28 mouse cellular contexts compared by ENCODE assay signal in the genomic region with DNA sequence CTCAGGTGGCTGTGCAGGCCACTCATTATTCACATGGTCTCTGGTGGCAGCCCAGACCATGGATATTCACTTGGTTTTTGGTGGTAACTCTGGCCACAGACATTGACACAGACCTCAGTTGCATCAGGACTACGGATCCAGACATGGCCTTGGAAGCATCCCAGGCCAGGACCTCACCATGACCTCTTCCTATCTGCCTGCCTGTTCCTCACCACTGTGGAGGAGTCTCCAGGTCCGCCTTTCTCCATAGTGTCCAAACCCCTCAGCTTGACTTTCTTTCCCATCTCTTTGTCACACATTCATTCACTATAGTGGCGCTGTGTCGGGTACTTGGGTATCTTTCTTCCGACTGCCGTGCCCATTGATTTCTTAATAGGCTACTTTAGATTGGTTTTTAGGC.
"Had no signal": no experiment of that assay in that cellular context is flagged by ENCODE, and none has a peak within 500 bp of the region (broad histone marks: within the 10 kb centered on the region; RNA-seq: fewer than 3 reads in every experiment).

No protein-coding gene starts in this region.

- DNase-seq: cerebellum, adult 2 months; cerebellum, adult 8-10 months; cerebellum, adult 9-10 months; cerebellum, adult 9-11 months; cerebellum, postnatal 10 days; cerebellum, postnatal 14 days; cerebellum, postnatal 25 days; cerebellum, postnatal 36 days; embryo, embryonic 11 days; forebrain, postnatal 0 days; gastrocnemius, adult 2 months; gastrocnemius, postnatal 10 days; gastrocnemius, postnatal 14 days; gastrocnemius, postnatal 25 days; gastrocnemius, postnatal 36 days; heart, adult 18-20 months; heart, adult 2 months had no signal

- H3K9ac ChIP-seq: embryonic facial prominence, embryonic 12.5 days; embryonic facial prominence, embryonic 13.5 days; embryonic facial prominence, embryonic 15.5 days; forebrain, embryonic 12.5 days; forebrain, embryonic 13.5 days; forebrain, embryonic 15.5 days; forebrain, postnatal 0 days had no signal

- H3K36me3 ChIP-seq: embryonic facial prominence, embryonic 10.5 days; embryonic facial prominence, embryonic 12.5 days; embryonic facial prominence, embryonic 13.5 days; embryonic facial prominence, embryonic 15.5 days; forebrain, embryonic 10.5 days; forebrain, embryonic 12.5 days; forebrain, embryonic 15.5 days had no signal

- H3K27ac ChIP-seq: embryonic facial prominence, embryonic 10.5 days; embryonic facial prominence, embryonic 12.5 days; embryonic facial prominence, embryonic 13.5 days; embryonic facial prominence, embryonic 15.5 days; forebrain, embryonic 10.5 days; forebrain, embryonic 12.5 days; forebrain, embryonic 13.5 days; forebrain, embryonic 15.5 days; gastrocnemius, adult 2 months; heart, adult 2 months had no signal

- H3K4me2 ChIP-seq: embryonic facial prominence, embryonic 12.5 days; embryonic facial prominence, embryonic 13.5 days; embryonic facial prominence, embryonic 15.5 days; forebrain, embryonic 12.5 days; forebrain, embryonic 13.5 days; forebrain, embryonic 15.5 days had no signal

- H3K4me3 ChIP-seq: embryonic facial prominence, embryonic 10.5 days; embryonic facial prominence, embryonic 12.5 days; embryonic facial prominence, embryonic 13.5 days; embryonic facial prominence, embryonic 15.5 days; erythroblast, embryonic 14.5 days; forebrain, embryonic 10.5 days; forebrain, embryonic 12.5 days; forebrain, embryonic 13.5 days; forebrain, embryonic 15.5 days; gastrocnemius, adult 2 months; heart, adult 2 months had no signal

- H3K9me3 ChIP-seq: embryonic facial prominence, embryonic 10.5 days; embryonic facial prominence, embryonic 12.5 days; embryonic facial prominence, embryonic 13.5 days; embryonic facial prominence, embryonic 15.5 days; forebrain, embryonic 10.5 days; forebrain, embryonic 12.5 days; forebrain, embryonic 13.5 days; forebrain, embryonic 15.5 days had no signal

- ATAC-seq: forebrain, embryonic 13.5 days; forebrain, embryonic 14.5 days; forebrain, embryonic 15.5 days; forebrain, embryonic 16.5 days; forebrain, postnatal 0 days had no signal

- H3K4me1 ChIP-seq: embryonic facial prominence, embryonic 13.5 days; embryonic facial prominence, embryonic 15.5 days; forebrain, embryonic 10.5 days; forebrain, embryonic 15.5 days had no signal

- H3K27me3 ChIP-seq: embryonic facial prominence, embryonic 12.5 days; embryonic facial prominence, embryonic 13.5 days; embryonic facial prominence, embryonic 15.5 days; forebrain, embryonic 12.5 days; forebrain, embryonic 13.5 days; forebrain, embryonic 15.5 days had no signal
